Mouse (Mus musculus) liver, postnatal 0 days (tissue): ENCODE measurements around the gene Hist1h4c. TPM values are rescaled to one million over a fixed set of nuclear protein-coding genes. Genes with fewer than 3 reads are reported as not detected.
"Not testable (repeated sequence)": the region's sequence is repeated elsewhere in the genome, so short reads cannot be mapped to it uniquely, and the experiment has no call there.

Experiments
- ATAC-seq: fragments of 200-750 bp; cut with Nextera tagmentation; 2 replicates; pipeline ENCODE4 v1.8.0; 2017; ENCODE audit warnings: mild to moderate bottlenecking, moderate library complexity
- DNase-seq: peaks from one replicate; pipeline ENCODE4 v3.0.0-alpha.2; 2016
- H3K27ac ChIP-seq: fragments of 300-500 bp; sonication (generic); 2 replicates; pipeline ENCODE4 v1.5.1; 2014; ENCODE audit warnings: antibody characterized with exemption, moderate library complexity, mild to moderate bottlenecking, low read depth
- H3K27me3 ChIP-seq: fragments of 300-500 bp; sonication (generic); 2 replicates; pipeline ENCODE4 v1.6.1; 2014; ENCODE audit warnings: low read length, control low read depth, mixed read lengths; ENCODE audit not compliant: insufficient read depth
- H3K36me3 ChIP-seq: fragments of 300-500 bp; sonication (generic); replicated peaks from 2 replicates; pipeline ENCODE4 v1.6.1; 2014; ENCODE audit warnings: mild to moderate bottlenecking, control low read depth, low read length, moderate library complexity, mixed read lengths; ENCODE audit not compliant: insufficient read depth
- H3K4me1 ChIP-seq: fragments of 300-500 bp; sonication (generic); 2 replicates; pipeline ENCODE4 v1.6.1; 2014; ENCODE audit warnings: antibody characterized with exemption, mild to moderate bottlenecking, control low read depth; ENCODE audit not compliant: insufficient read depth
- H3K4me2 ChIP-seq: fragments of 300-500 bp; sonication (generic); 2 replicates; pipeline ENCODE4 v1.6.1; 2014; ENCODE audit warnings: low read depth, mild to moderate bottlenecking, low read length, moderate library complexity, mixed read lengths
- H3K4me3 ChIP-seq: fragments of 300-500 bp; sonication (generic); 2 replicates; pipeline ENCODE4 v1.5.1; 2014; ENCODE audit warnings: low read depth, low read length
- H3K9ac ChIP-seq: fragments of 300-500 bp; sonication (generic); replicated peaks from 2 replicates; pipeline ENCODE4 v1.6.1; 2014; ENCODE audit warnings: mild to moderate bottlenecking, moderate library complexity
- H3K9me3 ChIP-seq: fragments of 300-500 bp; sonication (generic); 2 replicates; pipeline ENCODE4 v1.6.1; 2016; ENCODE audit warnings: mild to moderate bottlenecking, control low read depth, low read length, mixed read lengths
- CTCF ChIP-seq: sonication (generic); IDR thresholded peaks from 2 replicates; pipeline ENCODE4 v1.5.1; 2016; ENCODE audit warnings: antibody characterized with exemption, low read depth
- EP300 ChIP-seq: IDR thresholded peaks from 2 replicates; pipeline ENCODE4 v1.6.1; 2016; ENCODE audit warnings: antibody characterized with exemption, low read depth, mild to moderate bottlenecking
- WGBS: fragments of 180-500 bp; shearing (Covaris S2); extraction: QIAGEN DNeasy Blood & Tissue Kit; methylation state at CpG from one replicate; pipeline ENCODE4 v1.1.7; 2014; ENCODE audit not compliant: insufficient replicate concordance; 5-methylcytosine and 5-hydroxymethylcytosine counted together
- polyA plus RNA-seq: library from polyadenylated mRNA; unstranded; fragments of >200 nt; fragmentation: Nextera tagmentation; extraction: Ambion mirVana; gene quantifications from 2 replicates; pipeline ENCODE4 v1.2.1, GENCODE M21; 2015

Gene Hist1h4c
- polyA plus RNA-seq, 1 experiment from 2014 or later = 6.2 TPM

GRCm38 (mm10) chr13:23708041-23708440, 9.8 kb upstream of the Hist1h4c start:
- H3K27me3 ChIP-seq = no peaks in the 10 kb centered on the region
- TF ChIP-seq EP300 (no peak), CTCF (no peak)
- no peak overlapping the region for H3K9ac ChIP-seq
- DNase-seq (peak; percentile 11), ATAC-seq (no peak)
- no peaks in the 10 kb centered on the region for H3K36me3 ChIP-seq
- H3K27ac ChIP-seq = no peak overlapping the region
- peaks cover 14% of the 10 kb centered on the region; the same call in 1 of the 2 replicates for H3K4me1 ChIP-seq
- no peak overlapping the region for H3K4me2 ChIP-seq
- no peak overlapping the region for H3K4me3 ChIP-seq
- H3K9me3 ChIP-seq = no peaks in the 10 kb centered on the region
- WGBS = 78% methylated on average over 4 of the region's 4 CpGs

DNA sequence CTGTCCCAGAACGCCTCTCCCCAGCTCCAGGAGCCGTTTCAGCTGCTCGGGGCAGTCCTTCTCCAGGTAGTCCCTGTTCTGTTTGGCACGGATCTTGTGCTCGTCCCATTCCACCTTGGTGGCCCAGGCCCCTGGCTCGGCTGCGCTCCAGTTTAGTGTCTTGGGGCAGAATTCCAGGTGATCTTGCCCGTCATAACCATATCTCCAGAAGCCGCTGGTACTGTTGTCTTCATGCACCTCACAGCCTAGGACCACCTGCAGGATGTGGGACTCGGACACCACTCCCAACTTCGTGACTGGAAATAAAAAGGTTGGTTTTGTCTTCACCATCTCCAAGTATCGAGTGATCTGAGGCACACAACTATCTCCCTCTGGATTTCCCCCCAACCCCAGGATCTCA, 8.5 kb upstream of the Hist1h4c start:
- no peak overlapping the region for H3K27ac ChIP-seq
- DNase-seq = peak; percentile 9
- H3K9me3 ChIP-seq = no peaks in the 10 kb centered on the region
- no peak overlapping the region for H3K4me3 ChIP-seq
- peaks cover 9% of the 10 kb centered on the region; the same call in 1 of the 2 replicates for H3K4me1 ChIP-seq
- TF ChIP-seq CTCF = no peak
- no peak for TF ChIP-seq EP300
- 86% methylated on average over 12 of the region's 12 CpGs for WGBS
- ATAC-seq = no peak
- no peak overlapping the region for H3K9ac ChIP-seq
- no peak overlapping the region for H3K4me2 ChIP-seq
- H3K27me3 ChIP-seq = no peaks in the 10 kb centered on the region
- H3K36me3 ChIP-seq = no peaks in the 10 kb centered on the region

- H3K9ac ChIP-seq = no peak overlapping the region
- no peaks in the 10 kb centered on the region for H3K9me3 ChIP-seq
- no peaks in the 10 kb centered on the region for H3K36me3 ChIP-seq
- TF ChIP-seq EP300 (no peak), CTCF (no peak)
- 72% methylated on average over 7 of the region's 7 CpGs for WGBS
- no peak for ATAC-seq
- no peak overlapping the region for H3K27ac ChIP-seq
- H3K27me3 ChIP-seq = no peaks in the 10 kb centered on the region
- H3K4me2 ChIP-seq = no peak overlapping the region
- H3K4me3 ChIP-seq = no peak overlapping the region
- H3K4me1 ChIP-seq = peaks cover 9% of the 10 kb centered on the region; the same call in 1 of the 2 replicates
- peak; percentile 12 for DNase-seq
These were observed 7.6 kb upstream of the Hist1h4c start for GRCm38 (mm10) chr13:23705751-23706356.

DNA sequence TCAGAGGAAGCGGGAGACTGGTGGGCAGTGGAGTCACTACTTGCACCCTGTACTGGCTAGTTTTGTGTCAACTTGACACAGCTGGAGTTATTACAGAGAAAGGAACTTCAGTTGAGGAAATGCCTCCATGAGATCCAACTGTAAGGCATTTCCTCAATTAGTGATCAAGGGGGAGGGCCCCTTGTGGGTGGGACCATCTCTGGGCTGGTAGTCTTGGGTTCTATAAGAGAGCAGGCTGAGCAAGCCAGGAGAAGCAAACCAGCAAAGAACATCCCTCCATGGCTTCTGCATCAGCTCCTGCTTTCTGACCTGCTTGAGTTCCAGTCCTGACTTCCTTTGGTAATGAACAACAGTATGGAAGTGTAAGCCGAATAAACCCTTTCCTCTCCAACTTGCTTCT, 4.5 kb upstream of the Hist1h4c start:
- H3K9ac ChIP-seq, ATAC-seq, H3K36me3 ChIP-seq, H3K9me3 ChIP-seq, DNase-seq, H3K4me1 ChIP-seq, H3K27me3 ChIP-seq, H3K4me2 ChIP-seq, H3K4me3 ChIP-seq: not testable (repeated sequence)
- H3K27ac ChIP-seq = 0 out of 2 replicates have a peak overlapping the region, but pooled peaks have one; percentile 52
- WGBS = 74% methylated on average over 2 of the region's 2 CpGs

- 0 out of 2 replicates have a peak overlapping the region, but pooled peaks have one; percentile 52 for H3K27ac ChIP-seq
- ATAC-seq (no peak), DNase-seq (peak; percentile 11)
- H3K4me2 ChIP-seq = no peak overlapping the region
- H3K9ac ChIP-seq = no peak overlapping the region
- no peak overlapping the region for H3K4me3 ChIP-seq
- TF ChIP-seq CTCF (no peak), EP300 (no peak)
- WGBS = 58% methylated on average over 4 of the region's 4 CpGs
- H3K4me1 ChIP-seq = no peaks in the 10 kb centered on the region; the same call in 1 of the 2 replicates
- no peaks in the 10 kb centered on the region for H3K9me3 ChIP-seq
- H3K36me3 ChIP-seq = no peaks in the 10 kb centered on the region
- H3K27me3 ChIP-seq = no peaks in the 10 kb centered on the region
These were observed 4.0 kb upstream of the Hist1h4c start for GRCm38 (mm10) chr13:23702220-23702619.

- Histone ChIP-seq H3K27me3 (no peaks in the 10 kb centered on the region), H3K36me3 (no peaks in the 10 kb centered on the region), H3K4me2 (peak overlapping the region; percentile 11; the same call in 1 of the 2 replicates), H3K4me1 (peaks cover 7% of the 10 kb centered on the region), H3K27ac (no peak overlapping the region), H3K9ac (no peak overlapping the region), H3K4me3 (no peak overlapping the region), H3K9me3 (no peaks in the 10 kb centered on the region)
- TF ChIP-seq CTCF (peak; percentile 96), EP300 (no peak)
- ATAC-seq (peak; percentile 54), DNase-seq (peak; percentile 76)
- WGBS = 15% methylated on average over 8 of the region's 8 CpGs
These were observed 2.7 kb upstream of the Hist1h4c start for GRCm38 (mm10) chr13:23700786-23701520.
